Mouse (Mus musculus) mature B cell (primary cell): Measurements from ENCODE around the gene Snx29.
"Not testable (repeated sequence)": the region's sequence is repeated elsewhere in the genome, so short reads cannot be mapped to it uniquely, and the experiment has no call there.

Experiments used
- in situ Hi-C: fragments of 300-500 bp; cut with MboI; formaldehyde crosslinking; loops from 2 replicates; pipeline ENCODE4 v1.14.3; 2019

The Snx29 gene

GRCm38 (mm10) chr16:11447905-11448304 is 125.2 kb downstream of the Snx29 start:
- in situ Hi-C loops, result no loop called here

DNA sequence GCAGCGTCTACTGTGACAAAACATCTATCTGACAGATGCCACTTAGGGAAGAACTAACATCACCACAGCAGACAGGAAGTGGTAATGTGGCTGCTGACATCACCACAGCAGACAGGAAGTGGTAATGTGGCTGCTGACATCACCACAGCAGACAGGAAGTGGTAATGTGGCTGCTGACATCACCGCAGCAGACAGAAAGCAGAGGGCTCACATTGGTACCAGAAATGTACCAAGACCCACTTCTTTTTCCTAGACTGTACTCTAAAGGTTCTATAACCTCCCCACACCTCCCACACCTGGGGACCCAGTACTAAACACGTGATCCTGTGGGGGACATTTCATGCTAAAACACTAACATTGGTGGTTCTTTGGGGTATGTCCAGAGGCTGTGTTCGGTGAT is 126.0 kb downstream of the Snx29 start:
- in situ Hi-C loops, result not testable (repeated sequence)

GRCm38 (mm10) chr16:11449344-11449743 is 126.6 kb downstream of the Snx29 start:
- in situ Hi-C loops, result no loop called here

GRCm38 (mm10) chr16:11450626-11451025 is 127.9 kb downstream of the Snx29 start:
- in situ Hi-C loops, result no loop called here

DNA sequence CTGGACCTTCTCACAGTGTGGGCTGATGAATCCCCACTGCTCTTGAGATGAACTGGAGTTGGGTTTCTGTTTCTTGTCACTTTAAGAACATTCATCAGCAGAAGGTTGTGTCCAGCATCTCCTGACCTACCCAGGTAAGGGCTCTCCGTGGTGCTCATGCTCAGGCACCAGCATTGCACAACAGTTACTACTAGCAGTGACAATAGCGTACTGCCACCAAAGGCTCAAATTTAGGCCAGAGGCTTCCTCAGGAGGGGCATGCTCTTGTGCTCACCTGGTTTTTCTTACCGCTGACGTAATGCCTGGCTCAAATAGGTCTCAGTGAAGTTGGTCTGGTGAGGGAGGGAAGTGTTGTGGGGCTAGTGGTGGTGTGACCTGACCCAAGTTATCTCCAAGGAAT is 132.2 kb downstream of the Snx29 start:
- in situ Hi-C loops, result no loop called here

DNA sequence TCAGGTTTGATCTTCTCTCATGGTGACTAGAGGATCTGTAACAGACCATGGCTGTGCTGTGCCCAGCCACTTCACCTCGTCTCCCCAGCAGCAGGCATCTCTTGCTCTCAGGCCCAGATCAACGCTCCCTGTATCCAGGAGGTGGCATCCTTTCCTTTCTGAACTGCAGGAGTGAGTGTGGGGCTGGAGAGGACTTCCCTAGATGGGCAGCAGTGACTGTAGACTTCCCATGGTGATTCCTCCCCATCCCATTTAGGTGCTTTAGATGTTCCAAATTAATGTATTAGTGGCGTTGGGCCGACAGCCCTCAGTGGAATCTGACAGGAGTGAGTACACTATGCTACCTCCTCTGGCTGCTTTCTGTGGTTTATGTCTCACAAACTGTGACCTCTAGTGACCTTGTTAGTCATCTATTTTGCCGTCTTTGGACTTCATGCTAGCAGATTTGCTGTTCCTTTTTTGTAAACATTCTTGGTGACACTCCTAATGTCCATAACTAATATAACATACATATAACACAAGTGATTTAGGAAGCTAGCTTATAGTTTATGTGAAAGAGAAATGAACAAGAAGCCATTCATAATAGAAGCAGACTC is 132.9 kb downstream of the Snx29 start:
- in situ Hi-C loops, result no loop called here

- in situ Hi-C loops, result no loop called here
Measured at GRCm38 (mm10) chr16:11456141-11456645, 133.5 kb downstream of the Snx29 start.

DNA sequence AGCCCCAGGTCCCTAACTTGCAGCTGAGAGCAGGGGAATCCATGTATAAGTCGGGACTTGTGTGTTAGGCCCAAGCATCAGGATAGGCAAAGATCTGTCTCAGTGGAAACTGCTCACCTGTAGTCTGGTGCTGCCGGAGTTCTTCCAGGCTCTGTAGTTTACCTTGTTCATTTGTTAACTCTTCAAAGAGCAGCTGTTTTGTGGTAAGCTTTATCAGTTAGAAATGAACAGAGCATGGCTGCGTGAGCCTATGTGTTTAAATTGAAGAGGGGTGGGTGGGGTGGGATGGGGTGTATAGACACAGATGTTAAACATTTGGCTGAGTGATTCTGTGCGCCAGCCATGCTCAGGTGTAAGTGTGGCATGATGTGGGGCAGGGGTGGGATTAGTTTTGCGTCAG is 134.4 kb downstream of the Snx29 start:
- in situ Hi-C loops, result no loop called here

- in situ Hi-C loops, result no loop called here
Measured at GRCm38 (mm10) chr16:11457609-11458350, 135.1 kb downstream of the Snx29 start.

DNA sequence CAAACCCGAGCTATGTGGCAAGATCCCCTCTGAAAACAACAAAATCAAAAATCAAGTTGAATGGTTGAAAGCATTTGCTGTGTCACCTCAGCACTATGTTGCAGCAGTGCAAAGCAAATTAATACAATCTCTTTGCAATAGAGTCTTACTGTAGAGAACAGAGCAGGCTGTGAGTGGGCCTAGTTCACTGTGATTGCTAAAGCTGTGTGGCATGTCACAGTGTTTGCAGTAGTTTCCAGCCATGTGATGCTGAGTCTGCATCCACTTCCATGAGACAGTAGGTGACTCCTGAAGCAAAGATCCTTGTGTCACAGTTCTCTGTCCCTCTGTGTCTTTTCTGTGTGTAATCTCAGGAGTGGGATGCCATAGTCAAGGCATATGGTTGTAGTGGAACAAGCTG is 137.5 kb downstream of the Snx29 start:
- in situ Hi-C loops, result no loop called here

DNA sequence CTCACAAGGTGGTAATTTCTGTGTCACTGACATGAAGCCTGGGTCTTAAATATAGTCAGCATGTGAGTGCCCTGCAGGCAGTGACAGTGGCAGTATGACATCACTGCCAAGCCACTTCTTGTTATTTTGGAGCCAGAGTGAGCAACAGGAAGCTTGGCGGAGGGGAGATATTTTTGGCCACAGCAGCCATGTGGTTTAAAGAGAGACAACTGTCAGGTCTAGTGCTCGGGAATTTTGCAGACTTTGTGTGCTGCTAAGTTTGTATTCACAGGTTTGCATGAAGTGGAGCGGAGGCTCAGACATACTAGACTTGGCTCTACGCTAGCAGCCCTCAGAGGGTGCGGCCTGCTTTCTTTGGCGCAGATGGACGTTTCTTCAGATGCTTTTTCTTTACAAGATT is 138.9 kb downstream of the Snx29 start:
- in situ Hi-C loops, result no loop called here

GRCm38 (mm10) chr16:11468533-11469179 is 145.9 kb downstream of the Snx29 start:
- in situ Hi-C loops, result no loop called here

- in situ Hi-C loops, result no loop called here
Measured at GRCm38 (mm10) chr16:11469491-11469890, 146.8 kb downstream of the Snx29 start.

DNA sequence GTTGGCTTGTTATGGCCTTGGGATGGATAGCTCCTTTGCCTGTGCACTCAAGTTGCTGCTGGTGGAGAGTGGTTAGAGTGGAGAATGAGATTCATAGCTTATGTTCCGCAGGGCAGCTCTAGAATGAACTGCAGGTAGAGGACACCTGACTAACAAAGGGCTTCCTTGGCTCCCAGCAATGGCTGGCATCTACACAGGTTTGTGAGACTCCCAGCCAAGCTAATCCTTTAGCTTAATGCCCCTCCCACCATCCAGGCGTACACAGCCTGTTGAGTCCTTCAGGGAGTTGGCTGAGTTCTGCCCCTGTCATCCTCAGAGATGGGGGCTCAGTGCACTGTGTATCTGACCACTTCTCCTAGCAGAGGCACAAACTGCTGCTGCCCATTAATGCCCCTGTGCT is 148.5 kb downstream of the Snx29 start:
- in situ Hi-C loops, result no loop called here

DNA sequence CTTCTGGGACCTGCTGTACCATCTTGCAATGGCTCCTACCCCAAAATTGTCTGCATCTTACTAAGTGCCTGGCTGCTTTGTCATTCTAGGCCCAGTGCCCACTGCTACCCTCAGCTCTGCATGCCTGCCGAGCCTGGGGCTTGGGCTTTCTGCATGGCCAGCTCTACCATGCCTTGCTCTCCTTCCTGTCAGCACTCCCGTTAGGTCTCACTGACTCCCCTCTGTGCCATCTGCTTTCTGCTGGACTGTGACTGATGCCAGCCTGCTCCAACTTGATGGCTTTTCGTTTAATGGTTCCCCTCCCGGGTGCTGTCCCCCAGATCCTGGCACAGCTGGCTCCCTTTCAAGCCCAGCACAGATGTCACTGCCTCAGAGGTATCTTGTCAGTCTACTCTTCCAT is 150.1 kb downstream of the Snx29 start:
- in situ Hi-C loops, result no loop called here

- in situ Hi-C loops, result no loop called here
Measured at GRCm38 (mm10) chr16:11473474-11473873, 150.8 kb downstream of the Snx29 start.

DNA sequence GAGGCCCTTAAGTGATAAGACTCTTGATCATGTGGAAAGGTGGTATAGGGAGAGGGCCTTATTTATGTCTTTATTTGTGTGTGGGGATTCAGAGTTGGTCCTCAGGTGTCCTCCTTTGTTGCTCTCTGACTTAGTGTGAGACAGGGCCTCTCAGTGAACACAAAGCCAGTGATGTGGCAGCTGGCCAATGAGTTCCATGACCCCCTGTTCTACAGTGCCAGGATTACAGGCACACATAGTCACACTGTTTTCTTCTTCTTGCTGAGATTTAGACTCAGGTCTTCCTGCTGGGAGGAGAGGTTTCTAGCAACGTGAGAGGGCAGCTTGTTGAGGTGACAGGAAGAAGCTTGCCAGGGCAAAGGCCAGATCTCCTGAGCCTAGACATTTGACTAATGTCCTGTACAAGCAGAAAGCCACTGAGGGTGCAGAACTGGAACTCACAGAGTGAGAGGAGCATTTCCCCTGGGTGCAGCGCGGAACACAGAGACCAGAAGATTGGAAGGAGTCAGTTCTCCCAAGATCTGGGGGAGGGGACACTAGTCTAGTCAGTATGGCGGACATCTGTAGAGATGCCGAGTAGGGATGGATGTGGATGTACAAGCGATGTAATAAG is 151.3 kb downstream of the Snx29 start:
- in situ Hi-C loops, result no loop called here

- in situ Hi-C loops, result no loop called here
Measured at GRCm38 (mm10) chr16:11475137-11475943, 152.6 kb downstream of the Snx29 start.

DNA sequence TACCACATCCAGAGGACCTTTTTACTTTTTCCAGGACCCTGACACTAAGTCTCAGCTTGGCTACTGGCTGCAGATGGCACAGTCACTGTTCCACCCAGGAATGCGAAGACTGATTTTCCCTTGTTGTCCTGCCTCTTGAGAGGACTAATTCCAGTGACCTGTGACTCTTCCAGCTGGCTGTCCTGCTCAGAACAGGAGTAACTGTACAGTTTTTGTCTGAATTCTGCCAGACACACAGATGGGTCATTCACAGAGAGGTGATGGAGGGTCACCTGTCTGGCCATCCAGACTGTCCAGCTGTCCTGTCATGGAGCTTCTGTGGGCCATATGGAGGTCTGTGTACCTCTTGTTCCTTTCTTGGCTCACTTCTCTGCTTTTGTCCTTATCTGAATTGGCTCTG is 153.6 kb downstream of the Snx29 start:
- in situ Hi-C loops, result no loop called here

- in situ Hi-C loops, result no loop called here
Measured at GRCm38 (mm10) chr16:11476968-11477367, 154.3 kb downstream of the Snx29 start.

DNA sequence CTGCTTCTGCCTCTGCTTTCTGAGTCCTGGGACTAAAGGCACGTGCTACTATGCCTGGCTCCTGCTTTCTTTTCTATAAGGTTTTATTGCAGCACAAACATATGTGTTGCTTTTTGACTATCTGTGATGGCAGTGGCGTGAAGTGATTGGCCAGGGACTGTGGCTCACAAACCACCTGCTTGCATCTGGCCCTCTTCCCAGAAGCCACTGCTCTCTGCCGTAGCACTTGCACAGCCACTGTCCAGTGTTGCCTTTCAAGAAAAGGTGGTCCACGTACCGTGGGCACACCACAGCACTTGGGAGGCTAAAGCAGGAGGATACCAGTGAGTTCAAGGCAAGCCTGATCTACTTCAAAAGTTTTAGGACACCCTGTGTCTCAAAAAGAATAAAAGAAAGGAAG is 154.9 kb downstream of the Snx29 start:
- in situ Hi-C loops, result no loop called here

GRCm38 (mm10) chr16:11479605-11480004 is 156.9 kb downstream of the Snx29 start:
- in situ Hi-C loops, result no loop called here
